Mouse (Mus musculus): Measurements from ENCODE around the gene Rps19bp1.

Gene Rps19bp1

GRCm38 (mm10) chr15:80257602-80258239 is 6.4 kb downstream of the Rps19bp1 start:
- in situ Hi-C loops (cut with MboI; ENCODE audit: low sequenced_read_pairs) = no loop called here

- in situ Hi-C loops (cut with MboI; ENCODE audit: low sequenced_read_pairs) = no loop called here
Observed at GRCm38 (mm10) chr15:80256656-80257601, 7.2 kb downstream of the Rps19bp1 start.

DNA sequence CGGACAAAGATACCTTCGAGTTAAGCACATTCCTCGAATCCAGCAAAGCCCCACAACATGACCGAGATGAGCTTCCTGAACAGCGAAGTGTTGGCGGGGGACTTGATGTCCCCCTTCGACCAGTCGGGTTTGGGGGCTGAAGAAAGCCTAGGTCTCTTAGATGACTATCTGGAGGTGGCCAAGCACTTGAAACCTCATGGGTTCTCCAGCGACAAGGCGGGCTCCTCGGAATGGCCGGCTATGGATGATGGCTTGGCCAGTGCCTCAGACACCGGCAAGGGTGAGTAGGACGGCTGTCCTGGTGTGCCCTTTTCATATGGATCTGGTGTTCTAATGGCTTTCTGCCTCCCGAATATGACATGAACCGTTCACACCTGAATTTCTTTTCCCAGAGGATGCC is 7.9 kb downstream of the Rps19bp1 start:
- in situ Hi-C loops (cut with MboI; ENCODE audit: low sequenced_read_pairs) = no loop called here

DNA sequence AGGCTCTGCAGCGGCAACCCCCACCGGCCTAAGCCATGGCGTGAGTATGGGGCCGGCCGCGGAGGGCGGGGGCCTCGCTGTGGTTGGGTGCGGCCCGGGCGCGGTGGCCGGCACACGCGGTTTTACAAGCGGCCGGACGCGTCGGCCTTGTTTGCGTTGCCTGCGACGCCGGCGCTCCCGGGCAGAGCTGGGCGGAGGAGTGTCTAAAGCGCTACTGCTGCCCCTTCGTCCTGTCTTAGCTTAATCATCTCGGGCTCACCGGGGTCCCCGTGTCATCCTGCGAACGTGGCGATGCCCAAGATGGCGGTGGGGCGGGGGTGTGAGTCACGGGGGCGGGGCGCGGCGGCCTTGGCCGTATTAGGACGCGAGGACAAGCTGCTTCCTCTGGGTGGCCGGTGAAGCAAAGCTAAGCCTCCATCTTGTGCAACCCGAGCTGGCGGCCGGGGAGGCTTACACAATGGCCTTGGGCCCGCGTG is 8.4 kb downstream of the Rps19bp1 start:
- in situ Hi-C loops (cut with MboI; ENCODE audit: low sequenced_read_pairs) = no loop called here

- in situ Hi-C loops (cut with MboI; ENCODE audit: low sequenced_read_pairs) = no loop called here
Observed at GRCm38 (mm10) chr15:80254847-80255645, 9.1 kb downstream of the Rps19bp1 start, which contains the start of gene Atf4. TSS of gene Atf4 (plus strand) at chr15:80255184.

GRCm38 (mm10) chr15:80254207-80254606 is 9.9 kb downstream of the Rps19bp1 start:
- in situ Hi-C loops (cut with MboI; ENCODE audit: low sequenced_read_pairs) = no loop called here

- in situ Hi-C loops (cut with MboI; ENCODE audit: low sequenced_read_pairs) = no loop called here
Observed at GRCm38 (mm10) chr15:80253530-80253929, 10.6 kb downstream of the Rps19bp1 start.

DNA sequence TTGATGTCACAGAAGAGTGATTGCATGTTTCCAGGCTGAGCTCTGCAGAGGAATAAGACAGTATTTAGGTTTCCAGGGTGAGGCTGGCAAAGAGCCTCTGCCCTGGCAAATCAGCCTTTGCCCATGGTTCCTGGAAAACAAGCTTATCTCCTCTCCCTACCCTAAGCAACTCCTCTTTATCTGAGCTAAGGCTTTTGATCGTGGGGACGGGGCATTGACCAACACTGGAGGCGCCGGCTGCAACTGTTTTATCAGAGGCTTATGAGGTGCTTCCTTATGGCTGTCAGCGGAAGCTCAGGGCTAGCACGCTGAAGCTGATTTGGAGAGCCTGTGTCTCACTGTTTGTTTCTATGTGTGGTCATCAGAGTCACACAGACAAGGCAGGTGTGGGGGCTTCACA is 13.5 kb downstream of the Rps19bp1 start:
- in situ Hi-C loops (cut with MboI; ENCODE audit: low sequenced_read_pairs) = no loop called here

DNA sequence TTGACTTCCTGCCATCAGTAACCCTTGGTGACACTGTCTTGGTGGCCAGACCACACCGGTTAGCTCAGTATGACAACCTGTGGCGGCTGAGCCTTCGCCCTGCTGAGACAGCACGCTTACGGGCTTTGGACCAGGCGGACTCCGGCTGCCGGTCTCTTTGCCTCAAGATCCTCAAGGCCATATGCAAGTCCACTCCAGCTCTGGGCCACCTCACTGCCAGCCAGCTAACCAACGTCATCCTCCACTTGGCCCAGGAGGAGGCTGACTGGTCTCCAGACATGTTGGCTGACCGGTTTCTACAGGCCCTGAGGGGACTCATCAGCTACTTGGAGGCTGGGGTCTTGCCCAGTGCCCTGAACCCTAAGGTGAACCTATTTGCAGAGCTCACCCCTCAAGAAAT is 14.4 kb downstream of the Rps19bp1 start:
- in situ Hi-C loops (cut with MboI; ENCODE audit: low sequenced_read_pairs) = no loop called here

DNA sequence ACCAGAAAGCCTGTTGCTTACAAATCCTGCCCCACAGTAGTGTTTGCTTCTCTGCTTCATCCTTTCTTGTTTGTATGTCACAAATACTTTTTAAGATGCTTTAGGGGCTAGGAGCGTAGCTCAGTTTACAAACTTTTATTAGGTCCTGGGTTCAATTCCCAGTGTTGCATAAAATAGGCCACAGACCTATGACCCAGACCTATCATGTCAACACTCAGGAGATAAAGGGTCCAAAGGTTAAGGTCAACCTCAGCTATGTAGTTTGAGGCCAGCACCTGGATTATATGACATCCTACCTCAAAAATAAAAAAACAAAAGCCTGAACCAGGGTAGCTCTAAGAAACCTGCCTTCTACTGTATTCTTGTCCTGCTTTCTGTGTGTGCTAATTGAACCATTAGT is 15.5 kb downstream of the Rps19bp1 start:
- in situ Hi-C loops (cut with MboI; ENCODE audit: low sequenced_read_pairs) = no loop called here

DNA sequence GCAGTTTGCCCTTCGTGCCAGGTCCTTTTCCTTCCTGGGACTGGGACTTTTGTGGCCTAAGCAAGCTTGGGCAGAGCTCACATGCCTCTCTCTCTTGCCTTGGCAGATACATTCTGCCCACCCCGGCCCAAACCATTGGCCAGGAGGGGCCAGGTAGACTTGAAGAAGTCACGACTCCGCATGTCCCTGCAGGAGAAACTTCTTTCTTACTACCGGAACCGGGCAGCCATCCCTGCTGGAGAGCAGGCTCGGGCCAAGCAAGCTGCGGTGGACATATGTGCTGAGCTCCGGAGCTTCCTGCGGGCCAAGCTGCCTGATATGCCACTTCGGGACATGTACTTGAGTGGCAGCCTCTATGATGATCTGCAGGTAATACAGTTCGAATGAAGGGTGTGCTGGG is 16.0 kb downstream of the Rps19bp1 start:
- in situ Hi-C loops (cut with MboI; ENCODE audit: low sequenced_read_pairs) = no loop called here

GRCm38 (mm10) chr15:80235535-80235934 is 28.6 kb downstream of the Rps19bp1 start, which contains the start of gene AC140267.1:
TSS of gene AC140267.1 (plus strand) at chr15:80235835.
- in situ Hi-C loops (cut with MboI; ENCODE audit: low sequenced_read_pairs) = no loop called here

GRCm38 (mm10) chr15:80233733-80234509 is 30.2 kb downstream of the Rps19bp1 start, which contains the start of gene Mief1:
TSS of gene Mief1 (plus strand) at chr15:80234018.
- in situ Hi-C loops (cut with MboI; ENCODE audit: low sequenced_read_pairs) = no loop called here

GRCm38 (mm10) chr15:80233053-80233452 is 31.1 kb downstream of the Rps19bp1 start:
- in situ Hi-C loops (cut with MboI; ENCODE audit: low sequenced_read_pairs) = no loop called here

DNA sequence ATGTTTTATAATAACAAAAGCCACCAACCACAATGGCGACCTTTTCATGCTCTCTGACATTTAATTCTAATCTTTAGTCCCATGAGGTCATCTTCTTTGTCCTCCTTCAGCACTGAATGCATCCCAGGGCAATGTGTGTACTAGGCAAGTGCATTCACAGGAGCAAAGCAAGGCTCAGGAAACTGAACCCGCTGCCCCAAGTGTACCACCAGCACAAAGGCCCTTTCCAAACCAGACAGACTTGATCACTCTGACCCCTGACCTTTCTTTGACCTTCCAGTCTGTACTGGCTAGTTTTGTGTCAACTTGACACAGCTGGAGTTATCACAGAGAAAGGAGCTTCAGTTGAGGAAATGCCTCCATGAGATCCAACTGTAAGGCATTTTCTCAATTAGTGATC is 31.8 kb downstream of the Rps19bp1 start:
- in situ Hi-C loops (cut with MboI; ENCODE audit: low sequenced_read_pairs) = no loop called here

DNA sequence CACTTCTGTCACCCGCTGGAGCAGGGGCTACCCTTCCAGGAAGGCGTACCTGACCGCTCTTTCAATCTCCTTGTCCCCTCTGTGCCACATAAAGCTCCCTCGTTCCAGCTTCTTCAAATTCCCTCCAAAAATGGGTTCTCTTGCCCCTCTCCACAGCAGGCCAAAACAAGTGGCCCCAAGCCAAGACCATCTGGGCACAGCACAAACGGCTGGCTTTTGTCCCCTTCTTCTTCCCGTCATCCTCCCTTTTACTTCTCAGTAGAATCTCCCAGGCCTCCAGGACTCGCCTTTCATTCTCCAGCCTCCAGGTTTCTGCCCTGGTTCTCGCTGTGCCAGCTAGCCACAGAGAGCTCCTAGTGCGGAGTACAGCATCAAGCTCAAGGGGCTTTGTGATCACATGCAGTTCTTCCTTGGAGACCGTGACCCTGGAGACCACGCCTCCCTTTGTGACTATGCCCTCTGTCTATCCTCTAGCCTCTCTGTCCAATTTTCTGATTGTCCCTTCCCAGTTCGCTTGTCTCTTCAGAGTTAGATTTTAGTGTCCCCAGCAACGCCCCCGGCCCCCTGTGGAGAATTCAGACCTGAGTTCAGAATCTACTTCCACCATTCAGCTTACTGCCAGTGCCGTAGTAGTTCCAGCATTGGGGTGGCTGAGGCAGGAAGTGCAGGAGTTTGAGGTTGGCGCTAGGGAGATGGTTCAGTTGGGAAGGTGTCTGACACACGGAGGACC is 35.9 kb downstream of the Rps19bp1 start:
- in situ Hi-C loops (cut with MboI; ENCODE audit: low sequenced_read_pairs) = loop anchor here (10.0 kb wide), 1 partner anchor 133 kb away; the partner anchor contains the start of genes Rpl3 and Syngr1

DNA sequence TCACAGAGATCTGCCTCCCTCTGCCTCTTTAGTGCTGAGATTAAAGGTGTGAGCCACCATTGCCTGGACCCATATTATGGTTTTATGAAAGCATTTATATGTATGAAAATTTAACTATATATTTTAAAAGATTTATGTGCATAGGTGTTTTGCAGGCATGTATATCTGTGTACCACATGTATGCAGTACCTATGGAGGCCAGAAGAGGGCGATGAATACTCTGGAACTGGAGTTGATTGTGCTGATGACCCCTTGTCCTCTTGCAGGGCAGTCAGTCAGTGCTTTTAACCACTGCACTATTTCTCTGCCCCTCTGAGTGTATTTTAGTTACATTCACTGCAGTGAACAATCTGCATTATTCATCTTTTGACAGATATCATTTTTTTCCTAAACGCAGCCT is 38.3 kb downstream of the Rps19bp1 start:
- in situ Hi-C loops (cut with MboI; ENCODE audit: low sequenced_read_pairs) = loop anchor here (10.0 kb wide), 1 partner anchor 131 kb away; the partner anchor contains the start of genes Rpl3 and Syngr1

DNA sequence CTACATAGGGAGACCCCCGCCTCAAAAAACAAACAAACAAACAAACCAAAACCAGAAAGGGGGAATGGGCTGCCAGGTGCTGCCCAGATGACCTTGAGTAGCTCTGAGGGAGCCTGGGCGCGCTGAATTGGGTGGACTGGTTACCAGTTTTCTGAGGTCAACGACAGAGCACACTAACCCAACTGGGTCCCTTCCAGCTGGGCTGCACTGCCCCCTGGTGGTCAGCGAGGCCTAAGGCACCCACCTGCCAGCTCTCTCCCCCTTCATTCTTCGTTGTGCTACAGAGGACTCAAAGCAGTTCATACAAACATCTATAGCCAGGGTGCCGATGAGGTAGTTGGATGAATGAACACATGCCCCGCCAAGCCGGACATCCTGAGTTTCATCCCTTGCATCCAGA is 38.9 kb downstream of the Rps19bp1 start:
- in situ Hi-C loops (cut with MboI; ENCODE audit: low sequenced_read_pairs) = loop anchor here (10.0 kb wide), 1 partner anchor 130 kb away; the partner anchor contains the start of genes Rpl3 and Syngr1

- in situ Hi-C loops (cut with MboI; ENCODE audit: low sequenced_read_pairs) = loop anchor here (10.0 kb wide), 1 partner anchor 129 kb away; the partner anchor contains the start of genes Rpl3 and Syngr1
Observed at GRCm38 (mm10) chr15:80223751-80224150, 40.4 kb downstream of the Rps19bp1 start.

Data from CH12F3 (cell line).